Mouse (Mus musculus) E14TG2a.4 (cell line): ENCODE results near the gene Gm20683.

ENCODE experiments used
- CTCF ChIP-seq: conservative IDR thresholded peaks from 2 replicates; pipeline ENCODE4 v1.5.1; 2014; ENCODE audit warnings: low read length
- NANOG ChIP-seq: IDR thresholded peaks from 2 replicates; pipeline ENCODE4 v1.6.1; 2014; ENCODE audit warnings: borderline replicate concordance, low read length, mixed read lengths
- POU5F1 ChIP-seq: IDR thresholded peaks from 2 replicates; pipeline ENCODE4 v1.6.1; 2014; ENCODE audit warnings: low read length, borderline replicate concordance

GRCm38 (mm10) chr17:25828223-25828594 is 13.4 kb downstream of the Gm20683 start:
- TF ChIP-seq CTCF (no peak), NANOG (no peak), POU5F1 (no peak)
